Mouse (Mus musculus): Measurements from ENCODE around the gene Ap1ar.

Gene Ap1ar

DNA sequence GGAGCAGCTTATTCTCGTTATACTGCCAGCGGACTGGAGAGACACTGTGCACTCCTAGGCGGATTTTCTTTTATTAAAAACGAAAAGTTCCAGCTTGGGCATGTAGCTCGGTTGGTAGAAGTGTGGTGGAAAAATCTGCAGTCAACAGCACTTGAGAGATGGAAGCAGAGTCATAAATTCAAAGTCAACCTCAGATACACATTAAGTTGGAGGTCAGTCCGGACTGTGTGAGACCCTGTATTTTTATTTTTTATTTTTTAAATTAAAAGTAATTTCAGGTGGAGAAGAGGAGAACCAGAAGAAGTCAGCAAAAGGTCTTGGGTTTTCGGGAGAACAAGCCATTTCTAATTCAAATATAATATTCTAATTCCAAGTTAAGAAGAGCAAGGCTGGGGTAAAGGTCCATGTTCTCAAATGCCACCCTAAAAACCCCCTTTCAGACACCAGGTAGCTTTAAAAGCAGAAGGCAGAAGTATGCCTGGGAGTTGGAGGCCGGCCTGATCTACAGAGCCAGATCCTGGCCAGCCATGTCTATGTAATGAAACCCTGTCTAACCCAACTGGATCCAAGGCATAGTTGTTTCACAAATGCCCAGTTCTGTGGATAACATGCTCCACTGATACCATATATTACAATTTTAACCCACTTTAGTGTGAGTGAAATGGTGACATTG is 785 bp upstream of the Ap1ar start:
- no peak for DNase-seq (ENCODE audit: low spot score)

DNA sequence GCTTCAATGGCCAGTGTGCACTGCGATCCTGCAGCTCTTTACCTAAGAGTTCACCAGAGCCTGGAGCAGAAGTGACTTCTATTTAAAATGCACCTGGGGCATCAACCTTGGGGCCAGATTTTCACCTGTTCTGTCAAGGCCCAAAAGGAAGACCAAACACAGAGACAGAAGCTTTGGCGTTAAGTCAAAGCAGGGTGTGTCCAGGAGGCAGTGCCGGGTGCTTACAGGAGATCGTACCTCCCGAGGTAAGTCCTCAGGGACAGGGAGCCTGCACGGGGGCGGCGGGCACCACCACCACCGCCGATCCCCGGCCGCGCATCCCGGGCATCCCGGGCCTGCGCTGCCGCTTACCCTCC is 547 bp downstream of the Ap1ar start:
- no peak for DNase-seq (ENCODE audit: low spot score)

GRCm38 (mm10) chr3:127835594-127835993 is 1.7 kb downstream of the Ap1ar start:
- no peak for DNase-seq (ENCODE audit: low spot score)

DNA sequence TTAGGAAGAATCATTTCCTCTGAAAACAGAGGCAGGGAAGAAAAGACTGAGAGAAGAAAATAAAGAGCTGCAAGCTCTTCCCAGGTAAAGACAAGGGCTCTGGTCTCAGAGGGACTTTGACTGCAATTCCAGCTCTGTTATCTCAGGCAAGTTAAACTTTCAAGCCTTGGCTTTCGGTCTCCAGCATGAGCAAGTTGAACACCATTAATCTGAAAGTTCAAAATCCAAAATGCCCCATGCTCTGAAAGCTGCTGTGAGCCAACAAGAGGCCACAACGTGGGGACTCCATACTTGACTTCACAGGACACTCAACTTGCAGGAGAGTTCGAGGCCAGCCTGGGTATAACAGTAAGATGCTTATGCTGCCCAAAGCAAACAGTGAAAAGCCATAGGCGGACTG is 3.3 kb downstream of the Ap1ar start:
- no peak for DNase-seq (ENCODE audit: low spot score)

- DNase-seq (ENCODE audit: low spot score), result no peak
These were observed 6.2 kb downstream of the Ap1ar start for GRCm38 (mm10) chr3:127831079-127831478.

GRCm38 (mm10) chr3:127830183-127830582 is 7.1 kb downstream of the Ap1ar start:
- no peak for DNase-seq (ENCODE audit: low spot score)

GRCm38 (mm10) chr3:127827123-127827522 is 10.2 kb downstream of the Ap1ar start:
- no peak for DNase-seq (ENCODE audit: low spot score)

GRCm38 (mm10) chr3:127826503-127826902 is 10.8 kb downstream of the Ap1ar start:
- no peak for DNase-seq (ENCODE audit: low spot score)

GRCm38 (mm10) chr3:127823886-127824863 is 13.1 kb downstream of the Ap1ar start:
- peak; percentile 66 for DNase-seq (ENCODE audit: low spot score)

DNA sequence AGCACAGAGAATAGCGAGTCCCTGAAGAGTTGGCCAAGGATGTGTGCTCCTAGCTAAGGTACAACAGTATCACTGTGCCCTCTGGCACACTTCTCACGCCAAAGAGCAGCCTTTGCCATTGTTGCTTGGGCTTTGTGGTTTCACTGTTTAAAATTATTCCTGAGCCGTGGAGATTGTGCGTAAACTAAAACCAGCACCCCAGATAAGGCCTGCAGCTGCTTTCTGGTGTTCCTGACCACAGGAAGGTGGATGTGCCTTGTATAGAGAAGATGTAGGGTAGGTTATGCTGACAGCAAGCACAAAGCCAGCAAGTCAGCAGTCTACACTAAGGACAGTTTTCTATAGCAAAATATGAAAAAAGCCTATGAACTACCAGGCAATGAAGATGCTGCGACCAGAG is 16.1 kb downstream of the Ap1ar start:
- DNase-seq (ENCODE audit: low spot score), result no peak

- DNase-seq (ENCODE audit: low spot score), result no peak
These were observed 16.9 kb downstream of the Ap1ar start for GRCm38 (mm10) chr3:127820400-127820799.

DNA sequence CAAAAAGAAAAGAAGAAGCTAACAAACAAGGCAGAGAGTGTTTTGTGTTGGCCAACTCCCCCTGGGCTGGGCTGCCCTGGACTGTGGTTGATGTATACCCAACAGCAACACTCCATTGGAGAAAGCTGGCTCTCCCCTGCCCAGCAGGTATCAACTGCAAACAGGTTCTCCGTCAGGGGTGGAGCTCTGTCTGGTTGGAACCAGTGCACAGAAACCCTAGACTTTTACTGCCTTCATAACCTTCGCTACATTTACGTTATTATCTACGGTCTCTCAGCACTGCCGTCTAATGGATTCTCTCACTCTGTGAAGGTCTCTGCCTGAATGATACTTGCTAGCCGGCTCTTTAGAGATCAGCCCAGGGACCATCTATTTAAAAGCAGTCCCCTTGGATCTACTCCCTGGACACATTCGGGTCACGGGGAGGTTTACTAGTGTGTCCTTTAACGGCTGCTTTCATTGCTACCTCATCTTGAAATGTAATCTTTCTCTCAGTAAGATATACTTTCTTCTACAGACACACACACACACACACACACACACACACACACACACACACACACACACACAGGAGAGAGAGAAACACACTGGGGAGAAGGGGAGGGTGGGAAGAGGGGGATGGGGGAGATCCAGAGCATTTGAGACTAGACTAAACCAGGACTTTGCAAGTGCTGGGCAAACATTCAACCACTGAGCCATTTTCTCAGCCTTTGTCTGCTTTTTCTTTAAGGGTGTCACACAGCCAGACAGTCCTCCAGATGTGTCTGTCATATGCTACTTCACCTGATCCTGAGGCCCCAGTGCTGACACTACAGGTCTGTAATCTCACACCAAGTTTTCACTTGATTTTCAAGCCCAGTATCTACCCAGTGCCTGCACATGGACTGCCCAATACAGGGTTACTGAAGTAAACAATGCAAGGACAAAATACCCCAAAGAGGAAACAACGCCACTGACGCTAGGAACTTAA is 18.3 kb downstream of the Ap1ar start:
- no peak for DNase-seq (ENCODE audit: low spot score)

DNA sequence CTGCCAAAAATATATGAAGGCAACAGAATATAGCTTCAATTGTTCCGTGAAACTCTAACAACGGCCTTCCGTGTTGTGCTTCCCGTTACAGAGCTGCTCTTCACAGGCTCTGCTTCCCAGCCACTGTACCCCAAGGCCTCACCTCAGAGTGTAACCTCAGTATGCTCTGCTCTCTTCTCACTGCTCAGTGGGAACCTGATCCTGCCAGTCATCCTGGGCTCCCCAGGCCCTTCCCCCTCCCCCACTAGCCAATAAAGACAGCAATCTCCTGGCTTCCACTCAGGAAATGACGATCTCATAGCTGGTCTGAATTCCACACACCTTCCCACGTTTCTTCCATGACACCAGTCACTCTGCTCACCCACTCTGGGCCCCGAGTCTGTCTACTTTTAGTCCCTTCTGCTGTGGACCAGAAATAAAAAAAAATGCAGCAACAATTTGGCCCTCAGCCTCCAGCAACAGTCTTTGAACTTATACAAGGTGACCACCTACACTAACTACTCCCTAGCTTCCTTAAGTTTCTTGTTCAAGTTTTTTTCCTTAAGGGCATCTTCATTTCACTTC is 20.1 kb downstream of the Ap1ar start:
- no peak for DNase-seq (ENCODE audit: low spot score)

DNA sequence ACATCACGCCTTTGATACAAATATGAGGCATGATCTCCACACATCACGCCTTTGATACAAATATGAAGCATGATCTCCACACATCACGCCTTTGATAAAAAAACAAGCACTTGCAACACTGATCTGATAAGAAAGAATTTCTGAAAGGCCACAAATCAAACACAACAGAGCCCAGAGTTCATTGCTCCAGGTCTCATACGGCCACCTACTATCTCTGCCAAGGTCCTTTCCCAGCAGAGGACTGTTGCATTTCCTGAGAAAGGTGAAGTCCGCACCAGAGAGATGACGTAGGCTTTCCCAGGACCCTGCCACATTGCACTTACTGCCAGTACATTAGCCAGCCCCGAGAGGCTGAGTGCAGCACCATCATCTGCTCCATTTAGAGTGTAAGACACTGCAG is 28.2 kb downstream of the Ap1ar start:
- DNase-seq (ENCODE audit: low spot score), result no peak

DNA sequence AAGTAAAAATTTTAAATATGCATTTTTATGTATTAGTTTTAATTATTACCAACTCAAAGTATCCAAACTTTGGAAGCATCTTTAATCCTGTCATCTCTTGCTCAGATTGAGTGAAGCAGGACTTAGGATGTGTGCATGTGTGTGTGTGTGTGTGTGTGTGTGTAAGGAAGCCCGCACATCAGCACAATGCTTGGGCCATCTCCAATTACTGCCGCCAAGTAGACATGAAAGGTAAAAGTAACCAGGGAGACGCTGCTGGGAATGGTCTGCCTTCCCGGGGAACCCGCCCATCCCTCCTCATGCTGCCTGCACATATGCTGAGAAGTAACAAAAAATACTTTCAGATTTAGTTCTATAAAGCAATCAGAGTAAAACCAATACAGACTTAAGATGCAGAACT is 29.5 kb downstream of the Ap1ar start:
- DNase-seq (ENCODE audit: low spot score), result no peak

- DNase-seq (ENCODE audit: low spot score), result no peak
These were observed 31.3 kb downstream of the Ap1ar start for GRCm38 (mm10) chr3:127805991-127806390.

DNA sequence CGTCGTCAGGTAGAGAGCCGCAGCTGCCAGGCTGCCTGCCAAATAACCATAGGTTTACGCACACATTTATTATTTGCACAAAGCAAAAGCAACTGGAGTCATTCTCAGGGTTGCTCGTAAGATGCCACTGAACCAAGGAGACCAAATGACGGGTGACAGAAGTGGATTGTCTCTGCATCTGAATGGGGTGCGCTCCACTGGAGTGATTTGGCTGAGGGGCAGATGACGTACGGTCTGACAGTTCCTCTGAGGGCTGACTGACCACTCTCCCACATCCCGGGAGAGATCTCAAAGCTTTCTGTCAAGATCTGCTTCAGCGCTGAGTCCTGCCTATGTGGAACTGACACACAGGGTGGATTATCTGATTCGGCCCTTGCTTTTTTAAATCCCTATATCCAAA is 32.3 kb downstream of the Ap1ar start:
- DNase-seq (ENCODE audit: low spot score), result no peak

DNA sequence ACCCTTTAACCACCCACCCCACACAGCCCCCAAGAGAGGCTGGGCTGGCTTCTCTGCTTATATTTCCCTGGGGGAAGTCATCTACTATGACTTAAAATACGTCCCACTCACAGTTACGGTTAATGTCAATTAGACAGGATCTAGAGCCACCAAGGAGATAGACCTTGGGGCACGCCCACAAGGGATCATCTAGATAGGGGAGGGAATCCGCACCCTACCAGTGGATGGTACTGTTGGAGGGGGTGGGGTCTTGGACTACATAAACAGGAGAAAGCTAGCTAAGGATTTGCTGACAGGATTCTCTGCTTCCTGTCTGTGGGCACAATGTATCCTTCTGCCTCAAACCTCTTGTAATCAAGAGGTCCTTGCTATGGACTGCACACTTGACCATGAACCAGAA is 32.9 kb downstream of the Ap1ar start:
- no peak for DNase-seq (ENCODE audit: low spot score)

DNA sequence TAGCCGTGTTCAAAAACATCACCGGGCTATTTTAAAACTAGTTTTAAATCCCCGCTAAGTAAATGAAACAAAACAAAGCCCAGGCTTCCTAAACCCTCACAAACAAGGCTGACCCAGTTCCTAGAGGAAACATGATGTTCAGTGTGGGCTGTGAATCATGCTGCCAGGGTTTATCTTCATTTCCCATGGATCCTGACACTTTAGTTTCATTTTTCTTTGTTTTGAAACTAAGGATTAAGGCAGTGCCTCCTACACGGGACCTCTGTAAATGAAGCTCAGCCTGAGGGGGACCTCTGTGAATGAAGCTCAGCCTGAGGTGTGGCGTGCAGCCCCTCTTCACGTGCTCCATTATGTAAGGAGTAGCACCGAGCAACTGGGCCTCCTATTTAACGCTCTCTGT is 34.5 kb downstream of the Ap1ar start:
- no peak for DNase-seq (ENCODE audit: low spot score)

DNA sequence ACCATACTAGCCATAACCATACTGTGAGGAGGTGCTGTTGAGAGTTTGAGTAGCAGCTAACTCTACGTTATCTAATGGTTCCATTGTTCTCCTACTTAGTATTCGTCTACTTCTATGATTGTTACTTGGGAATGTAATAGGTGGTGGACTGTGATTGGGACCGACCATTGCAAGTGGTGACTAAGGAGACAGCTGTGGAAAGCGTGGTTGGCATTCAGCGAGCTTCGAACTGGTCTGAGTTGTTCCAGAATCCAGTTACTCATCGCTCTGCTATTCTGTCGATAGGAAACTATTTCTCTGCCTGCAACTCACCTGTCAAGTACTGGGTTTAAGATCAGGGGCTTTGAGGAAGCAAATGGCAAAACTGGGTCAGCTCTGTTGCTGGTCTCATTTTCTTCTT is 36.2 kb downstream of the Ap1ar start:
- no peak for DNase-seq (ENCODE audit: low spot score)

- no peak for DNase-seq (ENCODE audit: low spot score)
These were observed 41.1 kb downstream of the Ap1ar start for GRCm38 (mm10) chr3:127796271-127796670.

- no peak for DNase-seq (ENCODE audit: low spot score)
These were observed 41.6 kb downstream of the Ap1ar start for GRCm38 (mm10) chr3:127795762-127796161.

All from T-cell, adult 2 months (primary cell).